Mouse (Mus musculus) layer of hippocampus, adult 11-12 months (tissue): ENCODE measurements around the gene Cct8.

Source experiments
- DNase-seq: peaks from one replicate; pipeline ENCODE4 v3.0.0; 2022; ENCODE audit warnings: low spot score

Cct8 gene

GRCm38 (mm10) chr16:87445110-87445509, 50.6 kb downstream of the Cct8 start:
- DNase-seq, result no peak

- DNase-seq, result no peak
Measured at GRCm38 (mm10) chr16:87444071-87444470, 51.6 kb downstream of the Cct8 start.

- DNase-seq, result no peak
Measured at GRCm38 (mm10) chr16:87443245-87443644, 52.4 kb downstream of the Cct8 start.

GRCm38 (mm10) chr16:87442291-87442690, 53.4 kb downstream of the Cct8 start:
- no peak for DNase-seq

GRCm38 (mm10) chr16:87441089-87441488, 54.6 kb downstream of the Cct8 start:
- DNase-seq, result no peak

DNA sequence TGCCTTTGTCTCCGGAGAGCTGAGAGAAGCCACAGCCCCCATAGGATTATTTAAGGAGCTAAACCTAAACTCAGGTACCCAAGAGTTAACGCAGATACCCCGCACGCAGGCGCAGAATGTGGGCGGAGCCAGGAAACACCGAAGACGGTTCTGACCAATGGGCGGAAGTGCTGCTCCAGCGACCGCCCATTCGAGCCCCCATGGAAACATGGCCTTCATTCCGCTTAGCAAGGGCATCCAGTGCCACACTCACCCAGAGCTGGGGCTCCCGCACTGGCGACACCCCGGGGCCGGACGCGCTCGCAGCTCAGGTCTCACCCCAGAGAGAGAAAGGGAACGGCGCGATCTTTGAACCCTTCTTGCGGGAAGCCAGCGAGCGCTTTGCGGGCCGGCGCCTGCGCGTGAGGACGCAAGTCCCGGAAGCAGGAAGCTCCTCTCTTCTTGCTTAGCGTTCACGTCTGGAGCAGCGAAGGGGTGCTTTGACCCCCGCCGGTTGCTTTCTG, 55.4 kb downstream of the Cct8 start, which contains the start of gene Rwdd2b:
Gene Rwdd2b (minus strand): TSS at position 390 of the 503 bp plus-strand sequence.
- peak; percentile 92 for DNase-seq

DNA sequence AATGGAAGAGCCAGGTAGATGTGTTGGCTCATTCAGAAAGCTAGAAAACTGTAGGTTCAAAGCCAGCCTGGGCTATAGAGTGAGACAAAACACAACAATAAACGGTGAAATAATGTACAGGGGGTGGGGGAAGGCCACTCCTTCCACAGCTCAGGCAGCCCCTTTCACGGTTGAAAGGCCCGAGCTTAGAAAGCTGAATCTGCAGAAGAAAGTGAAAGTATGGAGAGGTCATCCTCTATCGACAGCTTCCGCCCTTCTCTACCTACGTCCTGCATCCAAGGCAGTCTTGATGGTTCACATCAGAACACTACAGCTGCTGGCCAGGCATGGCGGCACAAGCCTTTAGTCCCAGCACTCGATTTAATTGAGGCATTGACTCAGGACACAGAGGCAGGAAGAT, 57.0 kb downstream of the Cct8 start:
- DNase-seq, result no peak

DNA sequence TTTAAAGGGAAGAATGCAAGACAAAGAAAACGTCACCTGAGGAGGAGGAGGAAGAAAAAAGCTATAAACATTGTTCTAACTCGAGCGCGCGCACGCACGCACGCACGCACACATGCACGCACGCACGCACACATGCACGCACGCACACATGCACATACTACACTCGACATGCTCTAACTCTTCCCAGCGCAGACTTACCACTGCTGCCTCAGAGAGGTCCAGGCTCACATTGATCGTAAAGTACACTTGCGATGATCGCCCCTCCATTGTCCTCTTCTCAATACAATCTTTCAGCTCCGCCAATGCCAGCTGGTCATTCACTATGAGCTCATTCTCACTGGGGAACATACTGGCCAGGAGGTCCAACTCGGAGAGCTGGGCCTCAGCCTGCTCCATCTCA, 58.6 kb downstream of the Cct8 start:
- DNase-seq, result no peak

DNA sequence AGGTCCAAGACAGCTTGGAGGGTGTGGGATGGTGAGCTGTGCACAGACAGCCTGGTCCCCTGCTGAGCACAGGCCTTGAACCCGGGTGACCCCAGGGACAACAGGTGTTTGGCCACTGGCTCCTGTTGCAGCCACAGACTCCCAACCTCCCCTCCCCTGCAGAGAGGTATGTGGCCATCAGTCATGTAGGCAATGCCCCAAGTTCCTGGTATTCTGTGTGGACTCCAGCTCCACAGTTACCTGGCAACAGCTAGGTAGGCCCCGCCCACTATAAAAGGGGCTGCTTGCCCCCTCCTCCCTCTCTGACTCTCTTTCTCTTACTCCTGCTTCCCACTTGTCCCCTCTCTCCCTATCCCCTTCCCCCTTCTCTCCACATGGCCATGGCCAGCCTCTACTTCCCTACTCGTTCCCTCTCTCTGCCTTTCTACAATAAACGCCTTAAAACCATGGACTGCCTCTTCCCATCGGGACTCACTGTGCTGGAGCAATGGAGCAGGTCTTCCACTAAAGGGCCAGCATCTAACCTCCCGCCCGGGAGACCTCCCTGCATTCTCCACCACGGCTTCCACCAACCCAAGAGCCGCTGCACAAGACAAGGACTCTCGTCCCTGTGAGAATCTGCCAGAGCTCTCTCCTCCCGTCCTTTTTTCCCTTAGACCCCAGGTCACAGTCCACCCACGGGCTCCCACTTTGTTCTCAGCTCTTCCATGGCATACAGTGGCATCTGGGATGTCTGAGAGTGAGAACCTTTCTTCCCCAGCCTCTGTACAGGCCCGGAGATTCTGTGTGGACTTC, 60.1 kb downstream of the Cct8 start:
- no peak for DNase-seq

DNA sequence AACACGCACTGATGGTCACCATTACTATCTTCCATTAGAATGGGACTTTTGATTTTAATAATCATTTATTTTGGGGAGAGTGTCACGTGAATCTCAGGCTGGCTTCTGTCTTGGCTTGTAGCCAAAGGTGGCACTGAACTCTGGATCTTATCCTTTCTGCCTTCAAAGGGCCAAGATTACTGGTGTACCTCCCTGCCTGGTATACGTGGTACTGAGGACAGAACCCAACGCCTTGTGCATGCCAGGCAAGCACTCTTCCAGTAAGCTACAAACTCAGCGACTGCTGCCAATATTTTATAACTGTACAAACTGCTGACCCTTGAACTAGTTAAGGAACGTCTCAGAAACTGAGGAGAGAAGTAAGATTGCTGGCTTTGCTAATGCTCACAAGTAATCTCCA, 60.7 kb downstream of the Cct8 start:
- no peak for DNase-seq

GRCm38 (mm10) chr16:87434266-87434665, 61.4 kb downstream of the Cct8 start:
- no peak for DNase-seq
